Mouse (Mus musculus): ENCODE measurements at regions not wholly inside any gene's neighbourhood (a gene's known extent, or its start where the extent isn't known, plus 50 kb on each side); places are given as distances from the start of the nearest gene placed in this dataset.

DNA sequence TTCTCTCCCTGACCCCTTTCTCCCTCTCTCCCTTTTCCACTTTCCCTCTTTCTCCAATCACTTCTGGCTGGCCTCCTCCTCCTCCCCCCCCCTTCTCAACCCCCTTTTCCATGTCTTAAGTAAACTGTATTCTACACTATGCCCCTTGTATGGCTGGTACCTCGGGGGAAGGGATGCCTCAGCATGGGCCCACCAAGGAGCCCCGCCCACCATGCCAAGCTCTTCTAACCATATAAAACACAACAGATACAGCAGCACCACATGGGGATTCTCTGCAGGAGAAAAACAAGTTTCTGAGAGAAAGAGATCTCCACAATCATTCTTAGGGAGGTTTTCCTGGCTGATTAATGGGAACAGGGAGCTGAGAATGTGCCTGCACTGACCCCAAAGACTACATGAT is 196.6 kb upstream of the Trib2 start:
- H3K27ac ChIP-seq (ENCODE audit: low read depth) = 0 out of 2 replicates have a peak overlapping the region, but pooled peaks have one; percentile 11
- H3K4me1 ChIP-seq (ENCODE audit: insufficient read depth) = peaks cover 12% of the 10 kb centered on the region
- DNase-seq (no peak), ATAC-seq (no peak)
- no peak overlapping the region for H3K4me3 ChIP-seq (ENCODE audit: low read depth, low read length)
- H3K4me2 ChIP-seq (ENCODE audit: low read depth, low read length) = no peak overlapping the region
- TF ChIP-seq EP300 (IDR thresholded peaks at IDR 0.05; ENCODE audit: low read depth) = no peak
- TF ChIP-seq CTCF (IDR thresholded peaks at IDR 0.05; ENCODE audit: low read depth) = no peak
- H3K36me3 ChIP-seq (replicated peaks; ENCODE audit: insufficient read depth, low read length) = no peaks in the 10 kb centered on the region
- H3K27me3 ChIP-seq (ENCODE audit: insufficient read depth, low read length) = no peaks in the 10 kb centered on the region
- H3K9me3 ChIP-seq (ENCODE audit: low read length) = no peaks in the 10 kb centered on the region
- H3K9ac ChIP-seq (replicated peaks) = no peak overlapping the region
- 70% methylated on average over 2 of the region's 2 CpGs for WGBS (ENCODE audit: insufficient replicate concordance)

DNA sequence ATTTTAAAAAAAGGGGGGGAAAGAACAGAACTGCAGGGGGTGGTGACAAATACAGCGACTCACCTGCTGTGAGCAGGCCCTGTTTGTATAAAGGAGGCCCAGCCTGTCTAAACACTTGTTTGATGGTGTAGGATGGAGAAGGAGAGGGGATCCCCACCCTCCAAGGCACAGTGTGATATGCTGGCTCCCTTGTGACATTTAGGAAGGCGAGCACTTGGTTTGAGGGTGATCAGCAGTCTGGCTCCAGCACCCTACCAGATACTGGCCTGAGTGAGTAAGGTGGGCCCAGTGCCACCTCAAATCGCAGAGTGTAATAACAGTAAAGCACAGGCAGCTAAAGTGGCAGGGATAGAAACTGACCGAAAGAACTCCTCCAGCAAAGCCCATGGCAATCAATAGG is 195.4 kb upstream of the Trib2 start:
- no peak for TF ChIP-seq CTCF (IDR thresholded peaks at IDR 0.05; ENCODE audit: low read depth)
- TF ChIP-seq EP300 (IDR thresholded peaks at IDR 0.05; ENCODE audit: low read depth) = no peak
- DNase-seq = no peak
- no peak overlapping the region for H3K27ac ChIP-seq (ENCODE audit: low read depth)
- H3K36me3 ChIP-seq (replicated peaks; ENCODE audit: insufficient read depth, low read length) = no peaks in the 10 kb centered on the region
- no peak for ATAC-seq
- WGBS (ENCODE audit: insufficient replicate concordance) = 63% methylated on average over 4 of the region's 4 CpGs
- peaks cover 12% of the 10 kb centered on the region for H3K4me1 ChIP-seq (ENCODE audit: insufficient read depth)
- no peak overlapping the region for H3K4me2 ChIP-seq (ENCODE audit: low read depth, low read length)
- no peaks in the 10 kb centered on the region for H3K9me3 ChIP-seq (ENCODE audit: low read length)
- H3K9ac ChIP-seq (replicated peaks) = no peak overlapping the region
- H3K27me3 ChIP-seq (ENCODE audit: insufficient read depth, low read length) = no peaks in the 10 kb centered on the region
- H3K4me3 ChIP-seq (ENCODE audit: low read depth, low read length) = no peak overlapping the region

DNA sequence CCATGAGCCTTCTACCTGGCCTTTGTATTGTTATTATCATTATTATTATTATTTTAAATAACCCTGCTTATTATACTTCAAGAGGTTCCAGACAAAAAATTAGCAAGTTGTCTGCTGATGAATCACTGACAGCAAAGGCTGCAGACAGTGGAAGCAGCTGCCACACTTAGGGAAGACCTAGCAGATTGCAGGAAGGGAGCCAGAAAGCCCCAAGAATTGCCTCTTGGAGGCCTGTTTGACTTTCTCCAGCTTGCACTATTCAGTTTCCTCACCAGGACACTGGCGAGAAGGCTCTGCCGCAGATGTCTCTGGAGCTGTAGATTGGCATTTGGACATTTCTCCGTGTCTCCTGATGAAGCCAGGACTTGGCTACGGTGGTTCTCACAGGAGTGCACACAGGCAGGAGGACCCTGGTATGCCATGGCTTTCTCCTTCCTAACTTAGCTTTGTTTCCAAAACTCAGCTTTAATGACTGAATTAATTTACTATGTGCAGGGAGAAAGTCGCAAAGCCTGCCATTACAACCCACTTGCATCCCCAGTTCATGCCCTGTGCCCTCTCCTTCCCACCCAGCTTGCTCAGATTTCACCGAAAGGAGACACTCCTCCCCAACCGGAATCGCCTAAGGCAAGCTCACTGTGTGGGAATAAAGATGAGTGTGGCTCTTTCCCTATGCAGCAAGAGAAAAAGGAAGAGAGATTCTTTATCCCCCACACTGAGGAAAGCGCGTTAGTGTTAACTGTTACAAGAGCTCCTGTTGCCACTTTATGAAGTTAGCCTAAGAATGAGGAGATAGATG is 193.3 kb upstream of the Trib2 start:
- no peak overlapping the region for H3K4me3 ChIP-seq (ENCODE audit: low read depth, low read length)
- no peaks in the 10 kb centered on the region for H3K9me3 ChIP-seq (ENCODE audit: low read length)
- no peak overlapping the region for H3K4me2 ChIP-seq (ENCODE audit: low read depth, low read length)
- no peaks in the 10 kb centered on the region for H3K27me3 ChIP-seq (ENCODE audit: insufficient read depth, low read length)
- no peak overlapping the region for H3K27ac ChIP-seq (ENCODE audit: low read depth)
- no peak overlapping the region for H3K9ac ChIP-seq (replicated peaks)
- ATAC-seq = no peak
- H3K4me1 ChIP-seq (ENCODE audit: insufficient read depth) = peaks cover 12% of the 10 kb centered on the region
- DNase-seq = no peak
- TF ChIP-seq EP300 (IDR thresholded peaks at IDR 0.05; ENCODE audit: low read depth) (no peak), CTCF (IDR thresholded peaks at IDR 0.05; ENCODE audit: low read depth) (no peak)
- H3K36me3 ChIP-seq (replicated peaks; ENCODE audit: insufficient read depth, low read length) = no peaks in the 10 kb centered on the region
- 82% methylated on average over 10 of the region's 10 CpGs for WGBS (ENCODE audit: insufficient replicate concordance)

DNA sequence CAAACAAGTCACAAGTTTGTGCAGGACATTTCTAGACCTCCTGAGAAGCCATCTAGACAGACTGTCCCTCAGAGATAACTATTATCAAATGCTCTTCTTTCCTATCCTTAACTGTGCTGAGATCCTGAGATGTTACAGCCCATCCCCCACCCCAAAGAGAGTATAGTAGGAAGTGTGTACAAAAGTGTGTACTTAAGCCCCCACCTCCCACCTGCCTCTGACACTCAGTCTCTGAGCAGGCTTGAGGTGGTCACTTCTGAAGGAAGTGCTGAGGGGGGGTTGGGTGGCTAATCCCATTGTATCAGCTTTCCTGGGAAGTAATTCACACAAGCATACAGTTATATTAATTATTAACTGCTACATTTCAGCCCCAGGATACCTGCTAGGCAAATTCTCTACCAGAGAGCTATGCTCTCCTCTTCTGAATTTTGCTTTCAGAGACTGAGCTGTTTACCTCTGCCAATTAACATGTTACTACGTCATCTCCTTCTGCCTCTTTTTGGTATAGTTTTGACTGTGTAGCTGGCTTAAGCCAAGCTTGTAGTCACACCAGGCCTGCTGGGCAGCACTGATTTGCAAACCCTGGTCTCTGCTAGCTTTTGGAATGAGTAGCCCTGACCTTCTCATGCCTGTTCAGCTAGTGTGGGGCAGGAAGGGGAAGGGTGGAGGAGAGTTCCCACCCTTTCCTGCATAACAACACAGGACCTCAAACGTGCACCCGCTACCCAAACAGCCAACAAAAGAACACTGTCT is 192.2 kb upstream of the Trib2 start:
- H3K27me3 ChIP-seq (ENCODE audit: insufficient read depth, low read length) = no peaks in the 10 kb centered on the region
- H3K4me2 ChIP-seq (ENCODE audit: low read depth, low read length) = peak overlapping the region; percentile 1; the same call in 1 of the 2 replicates
- H3K9ac ChIP-seq (replicated peaks) = no peak overlapping the region
- H3K27ac ChIP-seq (ENCODE audit: low read depth) = 0 out of 2 replicates have a peak overlapping the region, but pooled peaks have one; percentile 34
- TF ChIP-seq EP300 (IDR thresholded peaks at IDR 0.05; ENCODE audit: low read depth) = no peak
- TF ChIP-seq CTCF (IDR thresholded peaks at IDR 0.05; ENCODE audit: low read depth) = no peak
- H3K36me3 ChIP-seq (replicated peaks; ENCODE audit: insufficient read depth, low read length) = no peaks in the 10 kb centered on the region
- WGBS (ENCODE audit: insufficient replicate concordance) = 20% methylated on average over 3 of the region's 3 CpGs
- no peak overlapping the region for H3K4me3 ChIP-seq (ENCODE audit: low read depth, low read length)
- DNase-seq = no peak
- no peaks in the 10 kb centered on the region for H3K9me3 ChIP-seq (ENCODE audit: low read length)
- 0 out of 2 replicates have a peak, but pooled peaks have one; percentile 27 for ATAC-seq
- H3K4me1 ChIP-seq (ENCODE audit: insufficient read depth) = peaks cover 12% of the 10 kb centered on the region

DNA sequence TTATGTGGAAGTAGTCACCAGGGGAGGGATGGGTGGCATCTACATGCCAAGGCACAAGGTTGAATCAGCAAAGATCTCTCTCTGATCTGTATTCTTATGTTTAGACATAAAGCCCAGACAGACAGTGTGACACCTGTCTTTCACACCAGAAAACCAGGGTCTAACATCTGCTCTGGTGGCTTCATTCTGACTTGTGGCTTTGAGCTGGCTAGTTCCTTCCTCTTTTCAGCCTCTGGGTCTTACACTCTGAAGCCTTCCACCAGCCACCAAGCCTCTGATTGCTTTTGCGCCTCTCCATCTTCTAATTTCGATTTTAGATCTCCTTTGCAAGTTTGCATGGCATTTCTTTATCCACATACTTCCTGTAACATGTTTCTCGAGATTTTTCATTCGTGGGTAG is 191.5 kb upstream of the Trib2 start:
- Histone ChIP-seq H3K4me1 (ENCODE audit: insufficient read depth) (peaks cover 12% of the 10 kb centered on the region), H3K4me2 (ENCODE audit: low read depth, low read length) (no peak overlapping the region), H3K27me3 (ENCODE audit: insufficient read depth, low read length) (no peaks in the 10 kb centered on the region), H3K9ac (replicated peaks) (no peak overlapping the region), H3K27ac (ENCODE audit: low read depth) (0 out of 2 replicates have a peak overlapping the region, but pooled peaks have one; percentile 34), H3K36me3 (replicated peaks; ENCODE audit: insufficient read depth, low read length) (no peaks in the 10 kb centered on the region), H3K4me3 (ENCODE audit: low read depth, low read length) (no peak overlapping the region), H3K9me3 (ENCODE audit: low read length) (no peaks in the 10 kb centered on the region)
- TF ChIP-seq EP300 (IDR thresholded peaks at IDR 0.05; ENCODE audit: low read depth) (no peak), CTCF (IDR thresholded peaks at IDR 0.05; ENCODE audit: low read depth) (no peak)
- no peak for DNase-seq
- peak; percentile 33; the same call in 1 of the 2 replicates for ATAC-seq
- WGBS (ENCODE audit: insufficient replicate concordance) = 24% methylated on average over 4 of the region's 4 CpGs

DNA sequence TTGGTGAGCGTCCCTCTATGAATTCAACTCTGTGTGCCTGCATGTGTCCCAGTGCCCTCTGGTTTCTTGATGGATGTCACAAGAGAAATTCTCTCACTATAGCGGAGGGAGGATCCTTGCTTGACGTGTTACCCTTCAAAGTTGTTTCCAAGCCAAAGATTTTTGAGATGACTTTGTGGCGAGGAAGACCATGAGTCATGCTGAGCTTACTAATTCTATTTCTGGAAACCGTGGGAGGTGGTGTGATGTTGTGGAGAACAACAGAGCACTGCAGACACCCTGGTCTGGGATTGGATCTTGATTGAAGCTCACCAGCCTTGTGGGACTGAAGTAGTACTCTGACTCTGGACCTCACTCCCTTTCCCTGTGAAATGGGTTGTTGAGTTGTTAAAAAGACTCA is 190.0 kb upstream of the Trib2 start:
- no peak for DNase-seq
- no peaks in the 10 kb centered on the region for H3K27me3 ChIP-seq (ENCODE audit: insufficient read depth, low read length)
- TF ChIP-seq EP300 (IDR thresholded peaks at IDR 0.05; ENCODE audit: low read depth) (no peak), CTCF (IDR thresholded peaks at IDR 0.05; ENCODE audit: low read depth) (no peak)
- no peak overlapping the region for H3K4me3 ChIP-seq (ENCODE audit: low read depth, low read length)
- H3K9me3 ChIP-seq (ENCODE audit: low read length) = no peaks in the 10 kb centered on the region
- H3K36me3 ChIP-seq (replicated peaks; ENCODE audit: insufficient read depth, low read length) = no peaks in the 10 kb centered on the region
- H3K27ac ChIP-seq (ENCODE audit: low read depth) = no peak overlapping the region
- WGBS (ENCODE audit: insufficient replicate concordance) = 59% methylated on average over 5 of the region's 5 CpGs
- no peak overlapping the region for H3K4me2 ChIP-seq (ENCODE audit: low read depth, low read length)
- ATAC-seq = no peak
- no peak overlapping the region for H3K9ac ChIP-seq (replicated peaks)
- peaks cover 12% of the 10 kb centered on the region for H3K4me1 ChIP-seq (ENCODE audit: insufficient read depth)
